13 mouse cellular contexts compared by ENCODE assay signal in genomic region chr14:20162686-20163085, GRCm38 (mm10). TPM values are rescaled to one million over a fixed set of nuclear protein-coding genes. Genes with fewer than 3 reads are reported as not detected.
A peak's percentile ranks its signal among the peaks of the same experiment; 100 is the strongest.
DNase-seq lines count a peak whose midpoint lies in the region; ATAC-seq and TF ChIP-seq lines count a peak whose summit lies in the region.
"Had no signal": no experiment of that assay in that cellular context is flagged by ENCODE, and none has a peak within 500 bp of the region (broad histone marks: within the 10 kb centered on the region; RNA-seq: fewer than 3 reads in every experiment).

No protein-coding gene starts in this region.

- H3K4me3 ChIP-seq in heart, embryonic 16.5 days (ENCODE audit: low read length), result no peak overlapping the region
- no peak overlapping the region for H3K4me3 ChIP-seq in heart, embryonic 11.5 days (ENCODE audit: low read depth, low read length)
- H3K4me3 ChIP-seq in lung, embryonic 14.5 days (ENCODE audit: low read depth, low read length), result no peak overlapping the region
- H3K4me3 ChIP-seq in kidney, postnatal 0 days (replicated peaks; ENCODE audit: low read depth, low read length), result no peak overlapping the region
- H3K4me3 ChIP-seq: heart, embryonic 13.5 days; midbrain, embryonic 15.5 days had no signal

- no peaks in the 10 kb centered on the region for H3K27me3 ChIP-seq in heart, embryonic 16.5 days (ENCODE audit: control insufficient read depth, insufficient read depth, low read length)
- no peaks in the 10 kb centered on the region for H3K27me3 ChIP-seq in heart, embryonic 11.5 days (ENCODE audit: control insufficient read depth, insufficient read depth, low read length)
- no peaks in the 10 kb centered on the region for H3K27me3 ChIP-seq in lung, embryonic 14.5 days (ENCODE audit: insufficient read depth, low read length)
- no peaks in the 10 kb centered on the region for H3K27me3 ChIP-seq in kidney, postnatal 0 days (ENCODE audit: insufficient read depth, low read length)
- H3K27me3 ChIP-seq: midbrain, embryonic 15.5 days had no signal

- TF ChIP-seq CTCF in lung, embryonic 14.5 days (IDR thresholded peaks at IDR 0.05; ENCODE audit: low read depth), result no peak
- no peak for TF ChIP-seq CTCF in kidney, postnatal 0 days (IDR thresholded peaks at IDR 0.05; ENCODE audit: low read depth)

- peaks cover 18% of the 10 kb centered on the region for H3K4me1 ChIP-seq in heart, embryonic 16.5 days (ENCODE audit: control insufficient read depth, insufficient read depth, low read length)
- peaks cover 9% of the 10 kb centered on the region for H3K4me1 ChIP-seq in heart, embryonic 11.5 days (ENCODE audit: control insufficient read depth, insufficient read depth, low read length)
- peaks cover 8% of the 10 kb centered on the region for H3K4me1 ChIP-seq in lung, embryonic 14.5 days (ENCODE audit: insufficient read depth)
- H3K4me1 ChIP-seq in kidney, postnatal 0 days (replicated peaks; ENCODE audit: insufficient read depth, low read length), result peaks cover 34% of the 10 kb centered on the region
- H3K4me1 ChIP-seq: midbrain, embryonic 15.5 days had no signal

- ATAC-seq in heart, embryonic 16.5 days (replicated peaks; ENCODE audit: extremely low read depth, insufficient read depth, low FRiP score), result 0 out of 2 replicates have a peak, but pooled peaks have one; percentile 19
- no peak for ATAC-seq in heart, embryonic 11.5 days (replicated peaks; ENCODE audit: insufficient number of reproducible peaks, low FRiP score, low TSS enrichment)
- ATAC-seq in lung, embryonic 14.5 days (ENCODE audit: insufficient read depth), result no peak
- peak; percentile 30; the same call in 1 of the 2 replicates for ATAC-seq in kidney, postnatal 0 days (replicated peaks; ENCODE audit: low FRiP score, low read depth)
- ATAC-seq: CD4-positive, CD25-positive, alpha-beta regulatory T cell, adult 4 months; forebrain, embryonic 16.5 days; midbrain, embryonic 15.5 days had no signal

- H3K9ac ChIP-seq in heart, embryonic 16.5 days (ENCODE audit: low read length), result no peak overlapping the region
- no peak overlapping the region for H3K9ac ChIP-seq in heart, embryonic 11.5 days (ENCODE audit: low read depth, low read length)
- no peak overlapping the region for H3K9ac ChIP-seq in lung, embryonic 14.5 days
- H3K9ac ChIP-seq in kidney, postnatal 0 days (ENCODE audit: low read depth, low read length), result no peak overlapping the region
- H3K9ac ChIP-seq: heart, embryonic 13.5 days; midbrain, embryonic 15.5 days had no signal

- peak; percentile 50 for DNase-seq in lung, embryonic 14.5 days
- DNase-seq in lung, postnatal 14 days, result no peak
- peak; percentile 29 for DNase-seq in kidney, postnatal 0 days (ENCODE audit: low spot score)
- DNase-seq in spleen, postnatal 14 days (ENCODE audit: low spot score in 2 of 2), result no peak
- no peak for DNase-seq in thymus, postnatal 25 days
- DNase-seq: cerebellum, adult 11-12 months; right cerebral cortex, postnatal 4 days had no signal

- no peaks in the 10 kb centered on the region for H3K9me3 ChIP-seq in heart, embryonic 16.5 days (replicated peaks; ENCODE audit: control insufficient read depth, low read length)
- H3K9me3 ChIP-seq in heart, embryonic 11.5 days (replicated peaks; ENCODE audit: control insufficient read depth, low read length), result no peaks in the 10 kb centered on the region
- no peaks in the 10 kb centered on the region for H3K9me3 ChIP-seq in lung, embryonic 14.5 days (ENCODE audit: low read depth, low read length)
- no peaks in the 10 kb centered on the region for H3K9me3 ChIP-seq in kidney, postnatal 0 days (replicated peaks; ENCODE audit: low read length)
- H3K9me3 ChIP-seq: heart, embryonic 13.5 days; midbrain, embryonic 15.5 days had no signal

- no peak overlapping the region for H3K27ac ChIP-seq in heart, embryonic 16.5 days (ENCODE audit: low read length)
- no peak overlapping the region for H3K27ac ChIP-seq in heart, embryonic 11.5 days (ENCODE audit: low read depth, low read length)
- H3K27ac ChIP-seq in lung, embryonic 14.5 days (ENCODE audit: low read depth), result no peak overlapping the region
- H3K27ac ChIP-seq in kidney, postnatal 0 days, result peak overlapping the region; percentile 66
- H3K27ac ChIP-seq: heart, embryonic 13.5 days; midbrain, embryonic 15.5 days had no signal

- no peak overlapping the region for H3K4me2 ChIP-seq in heart, embryonic 16.5 days (ENCODE audit: low read depth, low read length)
- H3K4me2 ChIP-seq in heart, embryonic 11.5 days, result no peak overlapping the region
- H3K4me2 ChIP-seq in lung, embryonic 14.5 days, result no peak overlapping the region
- H3K4me2 ChIP-seq in kidney, postnatal 0 days (ENCODE audit: low read length), result no peak overlapping the region
- H3K4me2 ChIP-seq: heart, embryonic 13.5 days; midbrain, embryonic 15.5 days had no signal

- no peaks in the 10 kb centered on the region for H3K36me3 ChIP-seq in heart, embryonic 16.5 days (ENCODE audit: control insufficient read depth, insufficient read depth)
- H3K36me3 ChIP-seq in heart, embryonic 11.5 days (ENCODE audit: control insufficient read depth, insufficient read depth, low read length), result no peaks in the 10 kb centered on the region
- no peaks in the 10 kb centered on the region for H3K36me3 ChIP-seq in lung, embryonic 14.5 days (ENCODE audit: insufficient read depth)
- no peaks in the 10 kb centered on the region for H3K36me3 ChIP-seq in kidney, postnatal 0 days (ENCODE audit: insufficient read depth, low read length)
- H3K36me3 ChIP-seq: heart, embryonic 13.5 days; midbrain, embryonic 15.5 days had no signal

- 35% methylated on average over 6 of the region's 6 CpGs for WGBS in heart, embryonic 16.5 days
- 66% methylated on average over 6 of the region's 6 CpGs for WGBS in heart, embryonic 11.5 days (ENCODE audit: insufficient replicate concordance)
- 28% methylated on average over 6 of the region's 6 CpGs for WGBS in lung, embryonic 14.5 days
- WGBS in kidney, postnatal 0 days, result 55% methylated on average over 6 of the region's 6 CpGs

RNA-seq across cellular contexts. Expression of gene Kcnk5, which starts 18.9 kb away (rescaled TPM):
- 3.9 and 4.1 TPM in 2 replicates for polyA plus RNA-seq in heart, embryonic 16.5 days (2015; fragmentation: Nextera tagmentation; extraction: Ambion mirVana)
- polyA plus RNA-seq in heart, embryonic 11.5 days (2014; fragmentation: Nextera tagmentation; extraction: Ambion mirVana), result 2.2 and 2.9 TPM in 2 replicates
- polyA plus RNA-seq in lung, embryonic 14.5 days (2014; fragmentation: Nextera tagmentation; extraction: Ambion mirVana), result 9.3 and 10.7 TPM in 2 replicates
- polyA plus RNA-seq in kidney, postnatal 0 days (2015; fragmentation: Nextera tagmentation; extraction: Ambion mirVana), result 12.0 and 14.8 TPM in 2 replicates

RNA-seq across cellular contexts. Expression of gene Saysd1, which starts 24.4 kb away (rescaled TPM):
- polyA plus RNA-seq in heart, embryonic 16.5 days (2015; fragmentation: Nextera tagmentation; extraction: Ambion mirVana), result 9.1 and 9.3 TPM in 2 replicates
- 8.4 and 8.6 TPM in 2 replicates for polyA plus RNA-seq in heart, embryonic 11.5 days (2014; fragmentation: Nextera tagmentation; extraction: Ambion mirVana)
- polyA plus RNA-seq in lung, embryonic 14.5 days (2014; fragmentation: Nextera tagmentation; extraction: Ambion mirVana), result 12.7 and 13.5 TPM in 2 replicates
- polyA plus RNA-seq in kidney, postnatal 0 days (2015; fragmentation: Nextera tagmentation; extraction: Ambion mirVana), result 18.1 and 19.3 TPM in 2 replicates

Comparison
In these comparisons a context has a peak if more than half of its experiments do, and no peak if none do; other contexts are left out.
1. ATAC-seq: peak in heart, embryonic 16.5 days (single experiment) and kidney, postnatal 0 days (single experiment); none in heart, embryonic 11.5 days (single experiment) and lung, embryonic 14.5 days (single experiment).
2. DNase-seq: peak in lung, embryonic 14.5 days (single experiment) and kidney, postnatal 0 days (single experiment); none in lung, postnatal 14 days (single experiment), spleen, postnatal 14 days (0 of 2) and thymus, postnatal 25 days (single experiment).